Mouse (Mus musculus): Measurements from ENCODE around the gene Aqp2.

Aqp2 gene

DNA sequence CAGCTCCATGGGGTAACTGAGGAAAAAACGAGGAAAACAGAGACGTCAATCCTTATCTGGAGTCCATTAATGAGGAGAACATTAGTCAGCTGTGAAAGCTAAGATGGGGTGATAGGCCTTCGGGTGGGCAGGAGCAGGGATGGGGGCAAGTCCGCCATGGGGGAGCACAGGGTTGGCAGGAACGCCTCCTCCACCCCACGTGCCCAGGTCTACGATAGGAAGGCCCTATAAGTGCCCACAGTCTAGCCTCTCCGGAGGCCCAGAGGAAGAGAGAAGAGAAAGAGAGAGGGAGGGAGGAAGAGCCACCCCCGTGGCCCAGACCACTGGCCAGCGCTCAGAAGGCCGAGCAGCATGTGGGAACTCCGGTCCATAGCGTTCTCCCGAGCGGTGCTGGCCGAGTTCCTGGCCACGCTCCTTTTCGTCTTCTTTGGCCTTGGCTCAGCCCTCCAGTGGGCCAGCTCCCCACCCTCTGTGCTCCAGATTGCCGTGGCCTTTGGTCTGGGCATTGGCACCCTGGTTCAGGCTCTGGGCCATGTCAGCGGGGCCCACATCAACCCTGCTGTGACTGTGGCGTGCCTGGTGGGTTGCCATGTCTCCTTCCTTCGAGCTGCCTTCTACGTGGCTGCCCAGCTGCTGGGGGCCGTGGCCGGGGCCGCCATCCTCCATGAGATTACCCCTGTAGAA, at the start of gene Aqp2:
Gene Aqp2 (plus strand): TSS at position 254 of the 684 bp plus-strand sequence.
- 0 out of 2 replicates have a peak, but pooled peaks have one; percentile 38 for ATAC-seq (ENCODE audit: insufficient number of reproducible peaks, low FRiP score, low TSS enrichment)

DNA sequence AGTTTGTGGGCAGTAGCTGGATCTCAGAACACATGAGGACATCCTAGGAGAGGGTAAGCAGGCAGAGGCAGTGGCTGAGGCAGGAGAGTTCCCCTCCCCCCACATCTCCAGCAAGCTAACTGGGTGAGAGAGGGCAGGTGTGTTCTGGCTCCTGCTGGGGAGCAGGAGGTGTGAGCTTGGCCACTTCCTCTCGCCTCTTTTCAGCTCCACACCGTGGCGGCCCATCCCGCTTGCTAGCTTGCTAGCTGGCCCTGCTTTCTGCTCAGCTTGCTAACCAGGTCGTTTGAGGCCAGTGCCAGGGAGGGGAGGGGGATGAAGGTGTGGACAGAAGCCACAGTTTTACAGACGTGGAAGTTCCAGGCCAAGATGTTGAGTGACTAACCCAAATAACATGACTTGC, 47.7 kb upstream of the Aqp2 start:
- no peak for ATAC-seq (ENCODE audit: insufficient number of reproducible peaks, low FRiP score, low TSS enrichment)

DNA sequence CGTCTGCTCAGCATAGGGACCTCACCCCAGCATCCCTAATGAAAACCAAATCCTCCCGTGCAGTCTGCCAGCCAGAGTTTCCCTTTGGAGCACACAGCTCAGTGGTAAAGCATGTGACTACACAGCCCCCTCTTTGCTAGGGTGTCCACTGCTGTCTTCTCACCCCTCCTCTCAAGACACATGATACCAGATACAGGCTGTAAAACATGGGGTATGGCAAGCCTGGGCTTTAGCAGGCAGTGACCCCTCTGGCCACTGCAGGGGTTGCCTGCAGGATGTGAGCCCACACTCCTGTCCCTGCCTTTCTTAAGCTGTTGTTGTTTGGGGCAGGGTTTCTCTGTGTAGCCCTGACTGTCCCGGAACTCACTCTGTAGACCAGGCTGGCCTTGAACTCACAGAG, 46.8 kb upstream of the Aqp2 start:
- ATAC-seq (ENCODE audit: insufficient number of reproducible peaks, low FRiP score, low TSS enrichment), result no peak

DNA sequence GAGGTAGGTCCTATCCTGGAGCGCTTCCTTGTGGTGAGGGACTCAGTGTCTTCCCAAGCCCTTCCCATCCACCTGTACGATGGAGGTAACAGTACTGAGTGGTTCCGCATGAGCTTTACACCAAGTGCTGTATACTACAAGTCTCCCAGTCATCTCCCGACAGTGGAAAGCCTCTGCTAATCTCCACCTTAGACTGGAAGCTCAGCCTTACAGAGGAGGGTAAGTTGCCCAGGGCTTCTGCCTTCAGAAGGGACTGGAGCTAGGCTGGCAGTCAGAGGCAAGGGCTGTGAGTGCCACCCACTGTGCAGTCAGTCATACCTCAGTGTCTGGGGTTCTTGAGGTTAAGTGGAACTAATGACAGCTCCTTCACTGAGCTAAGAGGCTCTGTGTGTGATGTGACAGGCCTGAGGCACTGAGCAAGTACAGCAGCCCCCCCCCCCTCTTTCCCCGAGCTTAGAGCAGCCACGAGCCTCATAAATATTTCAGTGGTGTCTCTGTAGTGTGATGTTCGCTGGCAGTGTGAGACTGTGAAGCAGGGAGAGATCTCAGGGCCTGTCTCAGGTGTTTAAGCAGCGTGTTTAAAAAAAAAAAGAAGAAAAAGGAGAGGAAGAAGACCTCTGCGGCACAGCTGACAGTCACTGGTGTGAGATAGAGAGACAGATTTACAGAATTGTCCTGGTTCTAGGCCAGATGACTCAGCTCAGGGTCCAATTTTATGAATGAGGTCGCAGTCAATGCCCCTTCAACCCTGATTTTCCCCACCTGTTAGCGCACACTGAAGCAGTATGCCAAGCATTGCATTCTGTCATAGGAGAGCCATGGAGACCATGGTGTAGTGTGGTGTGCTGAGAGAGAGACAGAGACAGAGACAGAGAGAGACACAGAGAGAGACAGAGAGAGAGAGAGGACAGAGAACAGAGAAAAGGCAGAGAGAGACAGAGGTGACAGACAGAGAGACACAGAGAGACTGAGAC, 41.7 kb upstream of the Aqp2 start:
- ATAC-seq (ENCODE audit: insufficient number of reproducible peaks, low FRiP score, low TSS enrichment), result no peak

DNA sequence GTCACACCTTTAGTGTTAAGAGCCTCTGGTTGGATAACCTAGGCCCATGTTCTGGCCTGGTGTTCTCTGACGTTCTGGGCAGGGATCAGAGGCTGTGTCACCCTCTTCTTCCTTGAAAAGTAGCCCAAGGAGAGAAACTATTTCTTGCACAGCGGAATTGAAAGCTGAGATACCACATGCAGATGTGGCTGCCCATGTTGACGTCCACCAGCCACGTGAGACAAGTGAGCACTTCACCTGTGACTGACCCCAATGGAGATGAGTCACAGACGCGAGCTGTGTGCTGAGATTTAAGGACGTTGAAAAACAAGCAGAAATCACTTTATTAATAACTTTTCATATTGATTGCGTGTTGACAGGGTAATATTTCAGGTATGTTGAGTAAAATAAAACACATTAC, 39.0 kb upstream of the Aqp2 start:
- no peak for ATAC-seq (ENCODE audit: insufficient number of reproducible peaks, low FRiP score, low TSS enrichment)

DNA sequence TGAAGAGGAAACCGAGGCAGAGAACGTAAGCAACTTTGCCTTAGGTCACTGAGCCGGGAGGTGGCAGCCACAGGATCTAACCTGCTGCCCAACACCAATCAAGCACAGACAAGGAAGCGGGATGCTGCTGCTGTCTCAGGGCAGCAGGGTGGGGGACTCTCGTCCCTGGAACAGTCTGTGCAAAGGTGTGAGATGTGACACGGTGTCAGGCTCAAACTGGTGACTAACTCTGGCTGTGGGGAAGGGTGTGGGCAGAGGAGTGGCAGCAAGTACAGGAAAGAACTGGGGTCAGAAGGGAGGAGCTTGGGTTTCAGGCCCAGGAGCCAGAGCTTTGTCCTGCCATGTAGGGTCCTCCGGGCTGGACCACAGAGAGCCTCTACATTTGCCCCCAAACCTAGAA, 34.8 kb upstream of the Aqp2 start:
- ATAC-seq (ENCODE audit: insufficient number of reproducible peaks, low FRiP score, low TSS enrichment), result no peak

DNA sequence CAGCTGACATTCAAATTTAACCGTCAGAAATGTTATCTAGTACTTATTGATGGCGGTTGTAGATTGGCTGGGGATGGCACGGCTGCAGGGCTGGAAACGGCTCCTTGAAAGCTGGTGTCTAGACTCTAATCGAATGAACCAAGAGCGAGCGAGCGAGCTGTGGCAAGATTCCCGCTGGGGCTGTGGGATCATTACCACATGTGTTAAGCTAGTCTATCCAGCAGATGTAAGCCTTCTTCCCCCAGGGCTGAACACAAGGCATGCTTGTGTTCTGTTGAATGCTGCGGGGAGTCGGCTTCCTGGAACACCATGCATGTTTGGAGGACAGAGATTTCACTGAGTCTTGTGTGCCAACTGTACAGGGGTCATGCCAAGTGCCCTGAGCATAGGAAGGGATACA, 32.3 kb upstream of the Aqp2 start:
- no peak for ATAC-seq (ENCODE audit: insufficient number of reproducible peaks, low FRiP score, low TSS enrichment)

DNA sequence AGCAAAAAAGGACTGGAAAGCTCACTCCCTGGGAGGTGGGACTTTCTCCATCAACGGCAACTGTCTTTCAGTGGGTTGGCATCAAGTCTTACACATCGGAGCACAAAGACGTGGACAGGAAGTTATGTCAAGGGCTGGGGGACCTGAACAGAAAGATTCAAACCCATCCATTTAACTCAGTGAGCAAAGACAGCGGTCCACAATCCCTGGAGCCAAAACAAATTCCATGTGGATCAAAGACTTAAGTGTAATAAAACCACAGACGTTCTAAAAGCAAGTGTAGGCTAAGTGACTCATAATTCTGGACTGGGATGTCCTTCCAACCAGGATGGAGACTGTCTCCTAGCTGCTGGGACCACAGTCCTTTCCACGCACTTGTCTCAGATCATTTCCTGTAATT, 31.1 kb upstream of the Aqp2 start:
- no peak for ATAC-seq (ENCODE audit: insufficient number of reproducible peaks, low FRiP score, low TSS enrichment)

DNA sequence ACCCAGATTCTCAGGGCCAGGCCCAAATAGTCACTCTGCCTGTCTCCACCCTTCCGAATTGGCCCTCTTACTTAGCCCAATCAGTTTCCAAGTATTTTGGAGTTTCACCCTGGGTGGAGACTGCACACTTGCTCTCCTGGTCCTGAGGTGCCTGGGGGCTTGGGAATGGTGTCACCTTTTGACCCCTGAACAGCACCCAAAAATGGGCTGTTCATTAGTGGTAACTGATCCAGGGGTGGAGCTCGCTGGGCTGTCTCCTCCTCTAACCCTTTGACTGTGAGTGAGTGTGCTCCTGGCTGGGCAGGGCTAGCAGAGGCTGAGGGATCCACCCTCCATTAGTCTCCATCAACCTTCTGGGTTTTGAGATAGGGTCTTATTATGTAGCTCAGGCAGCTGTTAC, 29.0 kb upstream of the Aqp2 start:
- ATAC-seq (ENCODE audit: insufficient number of reproducible peaks, low FRiP score, low TSS enrichment), result no peak

DNA sequence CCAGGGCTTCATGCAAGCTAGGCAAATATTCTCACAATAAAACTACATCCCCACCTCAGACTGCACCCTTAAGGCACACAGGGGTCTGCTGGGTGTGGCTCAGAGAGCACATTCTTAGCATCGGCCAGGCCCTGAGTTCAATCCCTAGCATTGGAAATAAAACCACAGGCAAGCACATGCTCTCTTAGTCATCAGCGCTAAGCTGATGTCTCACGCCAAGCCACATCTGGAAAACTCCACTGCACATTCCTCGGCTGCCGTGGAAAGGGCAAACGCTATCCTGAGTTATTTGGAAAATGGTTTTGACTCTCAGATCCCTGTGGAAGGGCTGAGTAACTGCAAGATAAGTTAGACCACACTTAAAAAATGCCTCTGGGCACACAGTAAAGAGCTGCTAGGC, 25.1 kb upstream of the Aqp2 start:
- no peak for ATAC-seq (ENCODE audit: insufficient number of reproducible peaks, low FRiP score, low TSS enrichment)

DNA sequence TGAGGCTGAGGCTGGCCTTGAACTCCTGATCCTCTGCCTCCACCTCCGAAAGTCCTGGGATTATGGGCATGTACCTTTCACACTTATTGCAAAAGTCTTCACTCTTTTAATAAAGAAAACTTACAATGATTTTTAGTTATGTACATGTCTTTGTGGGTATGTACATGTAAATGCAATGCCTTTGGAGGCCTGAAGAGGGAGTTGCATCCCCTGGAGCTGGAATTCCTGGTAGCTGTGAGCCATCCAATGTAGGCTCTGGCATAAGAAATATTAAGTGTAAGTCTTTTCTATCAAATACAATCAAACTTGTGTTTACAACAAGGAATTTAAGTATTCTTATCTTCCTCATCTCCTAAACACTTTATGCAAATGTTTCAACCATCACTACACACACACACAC, 19.9 kb upstream of the Aqp2 start:
- no peak for ATAC-seq (ENCODE audit: insufficient number of reproducible peaks, low FRiP score, low TSS enrichment)

DNA sequence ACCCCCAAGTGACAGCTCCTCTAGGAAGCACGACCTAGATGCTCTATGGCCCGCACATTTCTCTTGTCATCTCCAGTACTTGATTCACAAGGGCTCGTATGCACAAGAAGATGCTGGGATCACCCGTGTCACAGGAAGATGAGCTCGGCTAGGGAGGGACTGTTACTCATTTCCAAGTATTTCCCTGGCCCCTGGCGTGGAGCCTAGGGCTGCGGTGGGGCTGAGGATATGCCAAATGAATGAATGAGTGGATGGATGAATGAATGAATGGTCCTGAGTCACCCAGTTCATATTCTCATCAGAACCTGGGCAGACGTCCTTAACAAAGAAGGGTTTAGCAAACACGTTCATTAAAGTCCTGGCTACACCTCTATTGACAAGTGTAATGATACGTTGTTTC, 18.6 kb upstream of the Aqp2 start:
- no peak for ATAC-seq (ENCODE audit: insufficient number of reproducible peaks, low FRiP score, low TSS enrichment)

DNA sequence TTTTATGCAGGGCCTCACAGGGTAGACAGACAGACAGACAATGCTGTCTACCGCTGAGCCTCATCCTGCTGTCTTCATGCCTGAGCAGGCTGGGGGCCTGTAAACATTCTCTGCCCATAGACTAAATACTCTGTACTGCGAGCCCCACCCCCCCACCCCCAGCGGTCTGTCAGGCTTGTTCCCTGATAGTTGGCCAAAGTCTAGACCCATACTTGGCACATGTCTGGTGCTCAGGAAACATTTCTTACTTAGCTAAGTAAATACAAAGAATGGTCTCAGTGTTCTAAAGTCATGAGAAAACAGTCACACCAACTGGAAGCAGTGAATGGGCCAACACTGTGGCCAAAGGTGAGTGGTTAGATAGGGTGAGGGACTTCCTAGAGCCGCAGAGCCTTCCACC, 11.5 kb upstream of the Aqp2 start:
- ATAC-seq (ENCODE audit: insufficient number of reproducible peaks, low FRiP score, low TSS enrichment), result no peak

DNA sequence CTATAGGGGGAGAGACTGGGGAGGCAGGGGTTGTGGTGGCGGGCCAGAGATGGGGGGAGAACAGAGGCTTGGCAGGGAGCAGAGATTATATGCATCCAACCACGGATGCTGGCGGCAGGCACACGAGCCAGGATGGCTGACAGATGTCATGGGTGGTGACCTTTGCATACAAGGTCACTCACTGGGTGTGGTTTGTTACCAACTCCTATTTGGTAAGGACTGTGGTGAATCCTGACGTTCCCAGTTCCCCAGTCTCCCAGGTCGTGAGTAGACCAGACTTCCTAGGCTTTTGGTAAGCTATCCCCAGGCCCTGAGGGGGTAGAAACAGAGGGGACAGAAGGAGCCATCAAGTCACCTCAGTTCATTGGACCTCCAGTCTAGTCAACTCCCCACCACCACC, 10.2 kb upstream of the Aqp2 start:
- no peak for ATAC-seq (ENCODE audit: insufficient number of reproducible peaks, low FRiP score, low TSS enrichment)

DNA sequence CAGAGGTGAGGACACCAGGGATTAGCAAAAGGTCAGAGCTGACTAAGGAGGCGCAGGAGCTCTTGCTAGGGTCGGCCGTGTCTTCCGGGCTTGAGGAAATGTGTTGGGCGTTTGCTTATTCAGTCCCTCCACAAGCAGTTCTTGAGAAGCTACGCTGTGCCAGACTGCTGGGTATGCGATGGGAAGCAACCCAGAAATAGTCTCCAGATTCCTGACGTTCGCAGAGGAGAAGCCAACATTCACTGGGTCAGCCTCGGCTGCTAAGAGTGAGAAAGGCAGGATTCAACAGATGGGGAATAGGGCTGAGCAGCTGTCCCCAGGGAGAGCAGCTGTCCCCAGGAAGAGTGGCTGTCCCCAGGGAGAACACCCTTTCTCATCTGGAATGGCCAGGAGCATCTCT, 9.7 kb upstream of the Aqp2 start:
- ATAC-seq (ENCODE audit: insufficient number of reproducible peaks, low FRiP score, low TSS enrichment), result no peak

DNA sequence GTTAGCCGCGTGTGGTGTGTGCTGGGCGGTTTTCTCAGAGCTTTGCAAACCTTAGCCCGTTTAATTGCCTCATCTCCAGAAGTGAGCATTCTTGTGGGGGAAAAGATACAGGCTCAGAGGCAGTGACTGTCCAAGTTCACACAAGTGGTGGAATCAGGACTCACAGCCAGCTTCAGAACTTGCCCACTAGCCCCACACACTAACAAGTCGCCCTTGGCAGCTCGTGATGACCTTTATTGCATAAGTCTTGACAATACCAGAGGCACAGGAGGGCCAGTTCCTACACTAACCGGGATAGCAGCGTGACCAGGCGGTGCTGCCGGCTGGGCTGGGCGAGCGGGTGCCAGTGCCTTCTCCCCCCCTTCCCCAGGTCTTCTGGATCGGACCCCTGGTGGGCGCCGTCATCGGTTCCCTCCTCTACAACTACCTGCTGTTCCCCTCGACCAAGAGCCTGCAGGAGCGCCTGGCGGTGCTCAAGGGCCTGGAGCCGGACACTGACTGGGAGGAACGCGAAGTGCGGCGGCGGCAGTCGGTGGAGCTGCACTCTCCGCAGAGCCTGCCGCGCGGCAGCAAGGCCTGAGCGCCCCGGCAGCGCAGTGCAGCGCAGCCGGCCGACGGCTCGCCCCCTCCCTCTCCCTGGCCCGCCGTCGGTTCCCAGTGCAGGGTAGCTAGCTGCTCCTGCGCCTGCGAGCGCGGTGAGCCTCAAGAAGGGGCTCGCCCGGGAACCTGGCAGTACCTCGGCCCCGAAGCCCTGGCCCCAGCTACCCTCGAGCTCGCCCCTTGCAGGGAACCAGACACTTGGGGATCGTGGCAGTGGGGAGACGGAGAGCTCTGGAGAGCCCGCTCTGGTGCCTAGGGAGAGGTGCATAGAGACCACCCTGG, 4.8 kb downstream of the Aqp2 start:
- ATAC-seq (ENCODE audit: insufficient number of reproducible peaks, low FRiP score, low TSS enrichment), result peak; percentile 41; the same call in 1 of the 2 replicates

DNA sequence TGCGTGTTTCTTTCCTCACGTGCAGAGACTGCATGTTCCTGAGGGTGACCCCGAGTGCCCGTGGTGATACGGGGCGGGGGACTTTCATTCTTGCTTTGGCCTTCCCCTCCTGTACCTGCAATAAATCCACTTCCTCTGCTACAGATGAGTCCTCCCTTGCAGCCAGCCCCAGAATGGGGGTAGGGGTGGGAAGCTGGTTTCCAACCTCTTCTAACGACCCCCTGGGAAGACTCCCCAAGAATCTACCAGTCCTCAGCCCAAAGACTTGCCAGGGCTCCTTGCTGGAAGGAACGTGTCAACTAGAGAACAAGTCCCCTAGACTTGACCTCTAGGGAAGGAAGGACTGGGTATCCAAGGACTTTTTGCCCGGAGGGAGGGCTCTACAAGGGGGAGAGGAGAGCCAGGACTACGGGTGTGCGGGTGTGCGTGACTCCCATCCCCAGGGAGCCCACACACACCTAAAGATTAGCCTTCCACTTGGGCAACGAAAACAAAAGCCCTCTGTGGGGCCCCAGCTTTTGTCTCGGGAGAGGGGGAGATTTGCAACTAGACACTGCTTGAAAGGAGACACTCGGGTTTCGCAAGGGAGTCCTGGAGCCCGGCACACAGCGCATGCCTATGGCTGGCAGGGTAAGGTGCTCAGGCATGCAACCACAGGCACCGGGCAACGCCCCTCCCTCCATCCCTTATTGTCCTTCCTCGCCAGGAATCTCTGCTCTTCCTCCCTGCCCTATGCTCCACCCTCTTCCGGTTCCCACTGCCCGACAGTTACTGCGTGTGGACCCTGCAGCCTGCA, 5.8 kb downstream of the Aqp2 start:
- ATAC-seq (ENCODE audit: insufficient number of reproducible peaks, low FRiP score, low TSS enrichment), result no peak

DNA sequence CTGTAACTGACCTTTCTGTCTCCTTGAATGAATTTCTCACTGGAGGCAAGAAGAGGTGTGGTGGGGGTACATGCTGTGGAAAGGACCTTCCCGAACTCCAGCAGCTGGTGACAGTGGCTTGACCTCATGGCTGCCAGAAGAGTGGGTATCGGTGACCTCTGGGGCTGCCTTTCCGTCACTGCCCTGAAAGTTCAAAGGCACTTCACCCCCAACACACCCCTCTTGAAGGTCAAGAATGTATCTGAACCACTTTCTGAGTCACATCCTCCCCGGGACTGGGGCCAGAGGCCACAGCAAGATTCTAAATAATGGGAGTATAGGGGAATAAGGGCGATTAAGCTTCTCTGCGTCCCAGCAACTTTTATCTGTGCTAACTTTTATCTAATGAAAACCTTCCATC, 6.9 kb downstream of the Aqp2 start:
- no peak for ATAC-seq (ENCODE audit: insufficient number of reproducible peaks, low FRiP score, low TSS enrichment)

DNA sequence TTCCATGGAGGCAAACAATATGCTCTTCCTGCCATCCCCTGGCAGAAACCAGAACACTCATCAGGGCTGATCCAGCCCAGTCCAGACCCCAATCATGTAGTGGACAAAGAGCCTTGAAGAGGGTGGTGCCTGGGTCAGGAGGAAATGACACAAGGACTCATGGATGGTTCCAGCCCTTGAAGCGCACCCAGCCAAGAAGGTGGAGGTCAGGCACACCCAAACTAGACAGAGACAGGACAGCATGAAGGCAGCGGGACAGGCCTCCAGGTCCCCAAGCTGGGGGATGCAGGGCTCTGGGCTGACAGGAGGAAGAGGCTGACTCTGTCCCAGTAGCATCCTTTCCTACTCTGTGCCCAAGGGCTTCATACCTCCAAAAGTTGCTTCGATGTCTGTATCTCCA, 7.7 kb downstream of the Aqp2 start:
- no peak for ATAC-seq (ENCODE audit: insufficient number of reproducible peaks, low FRiP score, low TSS enrichment)

DNA sequence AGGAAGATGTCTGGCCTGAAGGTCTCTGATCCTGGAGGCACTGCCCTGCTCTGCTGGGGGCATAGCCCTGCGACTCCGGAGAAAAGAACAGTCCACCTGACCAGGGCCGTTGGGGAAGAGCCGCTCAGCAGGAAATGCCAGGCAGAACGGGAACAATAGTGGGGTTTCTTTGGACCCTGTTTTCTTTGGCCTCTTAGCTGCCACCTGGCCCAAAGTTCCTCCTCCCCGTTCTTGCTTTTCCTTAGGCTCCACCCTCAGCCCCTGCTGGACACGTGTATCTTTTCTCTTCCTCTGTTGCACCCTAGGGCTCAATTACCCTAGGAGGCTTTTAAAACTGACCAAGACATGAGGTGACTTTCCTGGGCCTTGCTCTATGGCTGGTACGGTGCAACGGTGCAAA, 10.4 kb downstream of the Aqp2 start:
- no peak for ATAC-seq (ENCODE audit: insufficient number of reproducible peaks, low FRiP score, low TSS enrichment)
